Mouse (Mus musculus) thymus, postnatal 10 days (tissue): Measurements from ENCODE around the gene Rabep1.

ENCODE experiments used
- DNase-seq, 2 experiments: peaks; one replicate each; pipeline ENCODE4 v3.0.0; 2021; ENCODE audit warnings: low spot score in 2 of 2

Rabep1 gene

GRCm38 (mm10) chr11:70973947-70974346 lies 129.4 kb downstream of the Rabep1 start:
- no peak for DNase-seq

GRCm38 (mm10) chr11:70975193-70975592 lies 130.6 kb downstream of the Rabep1 start:
- no peak for DNase-seq

- DNase-seq, result no peak
Measured at GRCm38 (mm10) chr11:70977293-70977692, 132.7 kb downstream of the Rabep1 start.

GRCm38 (mm10) chr11:70980232-70980631 lies 135.7 kb downstream of the Rabep1 start:
- no peak for DNase-seq

GRCm38 (mm10) chr11:70980751-70981510 lies 136.4 kb downstream of the Rabep1 start:
- DNase-seq, result no peak

GRCm38 (mm10) chr11:70982030-70982429 lies 137.5 kb downstream of the Rabep1 start:
- DNase-seq, result no peak

- peak; percentile 84 to 96 for DNase-seq
Measured at GRCm38 (mm10) chr11:70982557-70983228, 138.1 kb downstream of the Rabep1 start, which contains the start of gene C1qbp. C1qbp (minus strand) TSS chr11:70983026.
